Mouse (Mus musculus) MEL (cell line): ENCODE measurements around the gene Isoc2a.

Experiments used
- BHLHE40 ChIP-seq: IDR thresholded peaks from 2 replicates; pipeline ENCODE4 v1.6.1; 2012; ENCODE audit warnings: low read depth, mild to moderate bottlenecking, inconsistent platforms, low read length, improper control_type of control experiment, borderline replicate concordance
- CTCF ChIP-seq, 3 experiments: IDR thresholded peaks in 2 of 3; conservative IDR thresholded peaks in 1 of 3; 2 replicates each; pipeline ENCODE4 v1.5.1; 2011 to 2012; ENCODE audit warnings: low read length in 3 of 3, low read depth in 2 of 3, mild to moderate bottlenecking in 2 of 3, improper control_type of control experiment in 1 of 3, inconsistent platforms in 1 of 3, mixed read lengths in 1 of 3, moderate library complexity in 1 of 3; ENCODE audit not compliant: control insufficient read depth in 1 of 3, insufficient read depth in 1 of 3, poor library complexity in 1 of 3, severe bottlenecking in 1 of 3
- MAX ChIP-seq: IDR thresholded peaks from 2 replicates; pipeline ENCODE4 v1.6.1; 2011; ENCODE audit warnings: low read length, improper control_type of control experiment
- MYC ChIP-seq: IDR thresholded peaks from 2 replicates; pipeline ENCODE4 v1.6.1; 2011; ENCODE audit warnings: low read depth, mild to moderate bottlenecking, low read length, improper control_type of control experiment, moderate library complexity
- TCF12 ChIP-seq: IDR thresholded peaks from 2 replicates; pipeline ENCODE4 v1.6.1; 2014; ENCODE audit warnings: low read depth, mild to moderate bottlenecking, inconsistent platforms, low read length, improper control_type of control experiment, moderate library complexity

DNA sequence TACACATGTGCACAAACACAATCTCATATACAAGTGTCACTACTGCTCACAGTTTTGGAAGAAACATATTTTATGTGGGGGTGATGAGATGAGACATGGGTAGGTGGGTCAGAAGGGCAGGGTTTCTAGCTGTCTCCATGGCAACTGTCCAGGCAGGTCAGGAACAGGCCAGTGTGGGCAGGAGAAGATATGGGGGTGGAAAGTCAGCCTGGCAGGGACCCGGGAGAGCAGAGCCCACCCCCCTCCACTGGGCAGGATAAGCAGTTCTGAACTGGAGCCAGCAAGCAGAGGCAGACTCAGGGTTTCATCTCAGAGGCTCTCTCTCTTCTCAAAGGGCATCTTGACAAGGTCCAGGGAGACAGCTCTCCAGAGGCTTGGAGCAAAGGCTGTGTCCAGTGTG lies 39.3 kb upstream of the Isoc2a start:
- TF ChIP-seq MAX = no peak
- TF ChIP-seq MYC = no peak
- TF ChIP-seq TCF12 = no peak
- TF ChIP-seq BHLHE40 = no peak
- no peak for TF ChIP-seq CTCF (IDR thresholded peaks at IDR 0.05 in 2 of 3, conservative IDR thresholded peaks at IDR 0.05 in 1 of 3; ENCODE audit: control insufficient read depth in 1 of 3, insufficient read depth in 1 of 3, low read depth in 2 of 3, low read length in 3 of 3, poor library complexity in 1 of 3, severe bottlenecking in 1 of 3)
